Mouse (Mus musculus) adrenal gland, adult 10 weeks (tissue): ENCODE measurements around the gene Actb. TPM values are rescaled to one million over a fixed set of nuclear protein-coding genes. Genes with fewer than 3 reads are reported as not detected.

ENCODE experiments used
- polyA plus RNA-seq: library from polyadenylated mRNA; stranded (reverse); fragments of 350-450 nt; fragmentation: Illumina TruSeq; extraction: RNeasy Lipid Tissue Mini Kit (QIAGEN cat#74804); gene quantifications from one replicate; pipeline ENCODE4 v1.2.3, GENCODE M21; 2014; ENCODE audit warnings: low read depth, low replicate concordance

The Actb gene
- polyA plus RNA-seq = 1,855 TPM

GRCm38 (mm10) chr5:142906532-142907047 lies at the start of gene Actb:
TSS of gene Actb (minus strand) at chr5:142906754.

DNA sequence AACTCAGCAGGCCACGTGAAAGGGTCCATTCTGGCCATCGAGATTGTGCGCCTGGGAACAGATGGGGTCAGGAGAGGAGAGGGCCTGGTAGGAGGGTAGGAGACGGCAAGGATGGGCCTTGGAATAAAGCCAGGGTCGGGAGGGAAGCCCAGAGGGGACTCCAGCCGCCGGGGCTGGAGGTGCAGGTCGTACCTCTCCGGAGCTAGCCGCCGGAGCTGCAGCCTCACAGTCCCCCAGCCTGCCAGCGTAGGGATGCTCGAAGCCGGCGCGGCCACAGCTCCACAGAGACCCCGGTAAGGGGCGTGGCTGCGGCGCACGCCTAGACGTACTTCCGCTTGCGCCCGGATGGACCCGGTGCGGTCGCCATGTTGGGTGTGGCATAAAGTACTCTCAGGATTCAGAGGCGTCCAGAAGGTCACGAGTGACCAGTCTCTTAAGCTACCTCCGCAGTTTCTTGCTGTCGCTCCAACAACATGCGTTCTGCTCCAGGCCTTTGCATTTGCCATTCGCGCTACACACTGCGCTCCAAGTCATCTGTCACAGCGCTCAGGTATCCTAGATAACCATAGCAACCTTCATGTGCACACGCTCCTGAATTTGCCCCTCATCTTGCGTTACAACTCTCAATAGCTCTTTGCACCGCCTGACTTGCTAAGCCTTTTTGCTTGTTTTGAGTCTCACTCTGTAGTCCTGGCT lies 11.5 kb downstream of the Actb start, which contains the start of gene Fbxl18:
Gene Fbxl18 (minus strand): TSS at position 504 of the 696 bp plus-strand sequence.

Other genes with a start within 250 kb of the Actb start
- gene Slc29a4, start 214.2 kb downstream of the Actb start, polyA plus RNA-seq = 2.7 TPM
- 0.76 TPM for gene Tnrc18, start 89.1 kb downstream of the Actb start, polyA plus RNA-seq
- gene Fbxl18, start 11.3 kb downstream of the Actb start, polyA plus RNA-seq = 1.7 TPM
- 0.82 TPM for gene Fscn1, start 53.6 kb upstream of the Actb start, polyA plus RNA-seq
- 58.0 TPM for gene Rnf216, start 206.2 kb upstream of the Actb start, polyA plus RNA-seq
- not detected for gene Olfr718-ps1, start 240.8 kb upstream of the Actb start, polyA plus RNA-seq